Mouse (Mus musculus): ENCODE measurements around the gene 0610030E20Rik.

DNA sequence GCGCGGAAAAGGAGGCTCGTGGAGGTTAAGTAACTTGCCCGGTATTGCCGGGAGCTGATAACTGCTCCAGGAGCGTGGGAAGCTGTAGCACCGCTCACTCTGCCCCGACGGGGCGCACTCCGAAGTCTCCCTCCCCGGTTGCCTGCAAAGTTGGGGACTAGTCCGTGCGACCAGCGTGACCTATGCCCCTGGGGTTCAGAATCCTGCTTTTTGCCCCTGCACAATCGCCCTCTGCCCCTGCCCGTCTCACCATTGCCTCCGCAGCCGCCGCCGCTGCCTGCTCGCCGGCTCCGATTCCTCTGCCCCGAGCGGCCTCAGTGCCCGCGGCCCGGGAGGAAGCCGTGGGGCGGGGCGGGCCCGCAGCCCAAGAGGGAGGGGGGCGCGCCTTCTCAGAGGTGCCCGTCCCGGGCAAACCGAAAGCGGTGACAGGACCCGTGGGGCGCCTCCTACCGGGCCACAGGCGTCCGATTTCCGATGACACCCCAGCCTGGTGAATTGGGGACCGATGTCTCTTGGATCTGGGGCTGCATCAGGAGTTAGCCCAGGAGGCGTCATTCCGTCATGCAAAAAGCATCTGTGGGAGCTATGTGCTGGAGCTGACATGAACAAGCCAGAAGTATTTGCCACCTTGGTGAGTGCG is 33.1 kb downstream of the 0610030E20Rik start, which contains the start of gene Vamp5:
- TF ChIP-seq CTCF (IDR thresholded peaks at IDR 0.05; ENCODE audit: borderline replicate concordance, insufficient read depth, low read length) (no peak), POLR2A (IDR thresholded peaks at IDR 0.05; ENCODE audit: low read depth, low read length) (peak; percentile 53)

All from embryonic fibroblast, embryonic 13.5 days (primary cell).